ENCODE assay signal across 15 mouse cellular contexts in the genomic region with DNA sequence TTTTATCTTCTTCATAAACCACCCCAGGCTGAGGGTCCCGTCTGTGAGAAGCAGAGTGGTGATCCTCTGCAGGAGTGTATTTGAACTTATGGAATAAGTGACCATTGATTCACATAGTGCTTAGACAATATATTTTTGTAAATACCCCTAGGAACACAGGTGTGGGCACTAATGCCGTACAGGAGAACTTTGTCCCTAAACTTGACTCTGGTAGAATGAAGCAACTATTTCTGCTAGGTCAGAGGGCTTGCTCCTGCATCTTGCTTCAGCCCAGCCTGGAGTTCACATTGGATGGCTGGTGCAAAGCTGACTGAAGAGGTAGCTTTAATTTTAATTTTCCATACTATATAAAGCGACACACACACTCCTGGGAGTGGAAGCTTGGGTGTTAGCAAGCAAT.
"Had no signal": no experiment of that assay in that cellular context is flagged by ENCODE, and none has a peak within 500 bp of the region (broad histone marks: within the 10 kb centered on the region; RNA-seq: fewer than 3 reads in every experiment).

No protein-coding gene starts in this region.

- ATAC-seq: intestine, postnatal 0 days; midbrain, embryonic 15.5 days had no signal

- H3K4me3 ChIP-seq: layer of hippocampus, adult 2 months; limb, embryonic 12.5 days; liver, embryonic 13.5 days; megakaryocyte, embryonic 14.5 days; midbrain, embryonic 15.5 days had no signal

- H3K27me3 ChIP-seq: limb, embryonic 12.5 days; liver, embryonic 13.5 days; megakaryocyte, embryonic 14.5 days; midbrain, embryonic 15.5 days had no signal

- DNase-seq: kidney, adult 8-10 months; kidney, postnatal 36 days; liver, embryonic 13.5 days; lung, embryonic 14.5 days; lung, postnatal 14 days; right cerebral cortex, adult 18-20 months; right cerebral cortex, postnatal 25 days had no signal

- H3K9me3 ChIP-seq: liver, embryonic 13.5 days; megakaryocyte, embryonic 14.5 days; midbrain, embryonic 15.5 days had no signal

- H3K36me3 ChIP-seq: limb, embryonic 12.5 days; liver, embryonic 13.5 days; midbrain, embryonic 15.5 days had no signal

- H3K9ac ChIP-seq: limb, embryonic 12.5 days; liver, embryonic 13.5 days; lung, embryonic 14.5 days; midbrain, embryonic 15.5 days had no signal

- H3K27ac ChIP-seq: kidney, postnatal 0 days; layer of hippocampus, adult 2 months; limb, embryonic 12.5 days; liver, embryonic 13.5 days; macrophage had no signal

- H3K4me2 ChIP-seq: limb, embryonic 12.5 days; liver, embryonic 13.5 days; lung, embryonic 14.5 days; midbrain, embryonic 11.5 days; midbrain, embryonic 15.5 days had no signal
